Mouse (Mus musculus): ENCODE measurements around the gene Osbpl6. TPM values are rescaled to one million over a fixed set of nuclear protein-coding genes. Genes with fewer than 3 reads are reported as not detected.

Osbpl6 gene
- polyA plus RNA-seq, 1 experiment from 2014 or later = 0.23 TPM

- DNase-seq = no peak
- WGBS (ENCODE audit: insufficient replicate concordance) = 60% methylated on average over 4 of the region's 4 CpGs
- ATAC-seq = no peak
Measured at GRCm38 (mm10) chr2:76496749-76497140, 90.4 kb downstream of the Osbpl6 start.

GRCm38 (mm10) chr2:76498891-76499290, 92.6 kb downstream of the Osbpl6 start:
- no peaks in the 10 kb centered on the region for H3K27me3 ChIP-seq (ENCODE audit: insufficient read depth, low read length)
- TF ChIP-seq CTCF (IDR thresholded peaks at IDR 0.05; ENCODE audit: low read depth) = no peak
- TF ChIP-seq EP300 (IDR thresholded peaks at IDR 0.05; ENCODE audit: low read depth) = no peak
- no peak overlapping the region for H3K9ac ChIP-seq (replicated peaks)
- H3K36me3 ChIP-seq (replicated peaks; ENCODE audit: insufficient read depth, low read length) = no peaks in the 10 kb centered on the region
- H3K9me3 ChIP-seq (ENCODE audit: low read length) = no peaks in the 10 kb centered on the region
- no peak overlapping the region for H3K4me2 ChIP-seq (ENCODE audit: low read depth, low read length)
- no peak overlapping the region for H3K4me3 ChIP-seq (ENCODE audit: low read depth, low read length)
- H3K4me1 ChIP-seq (ENCODE audit: insufficient read depth) = no peaks in the 10 kb centered on the region
- DNase-seq (no peak), ATAC-seq (no peak)
- no peak overlapping the region for H3K27ac ChIP-seq (ENCODE audit: low read depth)
- 82% methylated on average over 11 of the region's 11 CpGs for WGBS (ENCODE audit: insufficient replicate concordance)

More at GRCm38 (mm10) chr2:76496749-76497140, 90.4 kb downstream of the Osbpl6 start:
- Histone ChIP-seq H3K9ac (replicated peaks) (no peak overlapping the region), H3K27ac (ENCODE audit: low read depth) (no peak overlapping the region), H3K36me3 (replicated peaks; ENCODE audit: insufficient read depth, low read length) (no peaks in the 10 kb centered on the region), H3K9me3 (ENCODE audit: low read length) (no peaks in the 10 kb centered on the region), H3K27me3 (ENCODE audit: insufficient read depth, low read length) (no peaks in the 10 kb centered on the region), H3K4me2 (ENCODE audit: low read depth, low read length) (no peak overlapping the region), H3K4me3 (ENCODE audit: low read depth, low read length) (no peak overlapping the region), H3K4me1 (ENCODE audit: insufficient read depth) (no peaks in the 10 kb centered on the region)
- TF ChIP-seq CTCF (IDR thresholded peaks at IDR 0.05; ENCODE audit: low read depth) (no peak), EP300 (IDR thresholded peaks at IDR 0.05; ENCODE audit: low read depth) (no peak)

- Histone ChIP-seq H3K27me3 (ENCODE audit: insufficient read depth, low read length) (no peaks in the 10 kb centered on the region), H3K4me1 (ENCODE audit: insufficient read depth) (no peaks in the 10 kb centered on the region), H3K27ac (ENCODE audit: low read depth) (no peak overlapping the region), H3K9me3 (ENCODE audit: low read length) (no peaks in the 10 kb centered on the region), H3K9ac (replicated peaks) (no peak overlapping the region), H3K36me3 (replicated peaks; ENCODE audit: insufficient read depth, low read length) (no peaks in the 10 kb centered on the region), H3K4me3 (ENCODE audit: low read depth, low read length) (no peak overlapping the region), H3K4me2 (ENCODE audit: low read depth, low read length) (no peak overlapping the region)
- WGBS (ENCODE audit: insufficient replicate concordance) = 47% methylated on average over 12 of the region's 12 CpGs
- ATAC-seq (no peak), DNase-seq (no peak)
- TF ChIP-seq CTCF (IDR thresholded peaks at IDR 0.05; ENCODE audit: low read depth) = no peak
- no peak for TF ChIP-seq EP300 (IDR thresholded peaks at IDR 0.05; ENCODE audit: low read depth)
Measured at GRCm38 (mm10) chr2:76504122-76504839, 98.0 kb downstream of the Osbpl6 start.

GRCm38 (mm10) chr2:76504989-76505388, 98.7 kb downstream of the Osbpl6 start:
- H3K9ac ChIP-seq (replicated peaks) = no peak overlapping the region
- H3K27me3 ChIP-seq (ENCODE audit: insufficient read depth, low read length) = no peaks in the 10 kb centered on the region
- H3K4me2 ChIP-seq (ENCODE audit: low read depth, low read length) = no peak overlapping the region
- H3K27ac ChIP-seq (ENCODE audit: low read depth) = no peak overlapping the region
- H3K36me3 ChIP-seq (replicated peaks; ENCODE audit: insufficient read depth, low read length) = no peaks in the 10 kb centered on the region
- no peaks in the 10 kb centered on the region for H3K4me1 ChIP-seq (ENCODE audit: insufficient read depth)
- DNase-seq (no peak), ATAC-seq (no peak)
- TF ChIP-seq EP300 (IDR thresholded peaks at IDR 0.05; ENCODE audit: low read depth) (no peak), CTCF (IDR thresholded peaks at IDR 0.05; ENCODE audit: low read depth) (no peak)
- 77% methylated on average over 2 of the region's 2 CpGs for WGBS (ENCODE audit: insufficient replicate concordance)
- H3K9me3 ChIP-seq (ENCODE audit: low read length) = no peaks in the 10 kb centered on the region
- H3K4me3 ChIP-seq (ENCODE audit: low read depth, low read length) = no peak overlapping the region

GRCm38 (mm10) chr2:76511281-76511721, 105.0 kb downstream of the Osbpl6 start:
- H3K27me3 ChIP-seq (ENCODE audit: insufficient read depth, low read length) = no peaks in the 10 kb centered on the region
- H3K36me3 ChIP-seq (replicated peaks; ENCODE audit: insufficient read depth, low read length) = no peaks in the 10 kb centered on the region
- TF ChIP-seq EP300 (IDR thresholded peaks at IDR 0.05; ENCODE audit: low read depth) (no peak), CTCF (IDR thresholded peaks at IDR 0.05; ENCODE audit: low read depth) (no peak)
- ATAC-seq (no peak), DNase-seq (no peak)
- H3K4me1 ChIP-seq (ENCODE audit: insufficient read depth) = no peaks in the 10 kb centered on the region
- no peaks in the 10 kb centered on the region for H3K9me3 ChIP-seq (ENCODE audit: low read length)
- H3K4me2 ChIP-seq (ENCODE audit: low read depth, low read length) = no peak overlapping the region
- H3K4me3 ChIP-seq (ENCODE audit: low read depth, low read length) = no peak overlapping the region
- no peak overlapping the region for H3K27ac ChIP-seq (ENCODE audit: low read depth)
- WGBS (ENCODE audit: insufficient replicate concordance) = 70% methylated on average over 8 of the region's 8 CpGs
- no peak overlapping the region for H3K9ac ChIP-seq (replicated peaks)

- Histone ChIP-seq H3K4me2 (ENCODE audit: low read depth, low read length) (no peak overlapping the region), H3K36me3 (replicated peaks; ENCODE audit: insufficient read depth, low read length) (no peaks in the 10 kb centered on the region), H3K27me3 (ENCODE audit: insufficient read depth, low read length) (no peaks in the 10 kb centered on the region), H3K27ac (ENCODE audit: low read depth) (no peak overlapping the region), H3K9me3 (ENCODE audit: low read length) (no peaks in the 10 kb centered on the region), H3K4me1 (ENCODE audit: insufficient read depth) (no peaks in the 10 kb centered on the region), H3K4me3 (ENCODE audit: low read depth, low read length) (no peak overlapping the region), H3K9ac (replicated peaks) (no peak overlapping the region)
- 81% methylated on average over 6 of the region's 6 CpGs for WGBS (ENCODE audit: insufficient replicate concordance)
- no peak for TF ChIP-seq CTCF (IDR thresholded peaks at IDR 0.05; ENCODE audit: low read depth)
- no peak for TF ChIP-seq EP300 (IDR thresholded peaks at IDR 0.05; ENCODE audit: low read depth)
- ATAC-seq = no peak
- no peak for DNase-seq
Measured at GRCm38 (mm10) chr2:76512133-76512532, 105.8 kb downstream of the Osbpl6 start.
